Mouse (Mus musculus) stomach, embryonic 16.5 days (tissue): ENCODE measurements around the gene Ndst2. TPM values are rescaled to one million over a fixed set of nuclear protein-coding genes. Genes with fewer than 3 reads are reported as not detected.

ENCODE experiments used
- ATAC-seq: fragments of 200-750 bp; cut with Nextera tagmentation; 2 replicates; pipeline ENCODE4 v1.8.0; 2017; ENCODE audit warnings: moderate number of reproducible peaks, moderate TSS enrichment; ENCODE audit not compliant: insufficient read depth, low FRiP score
- H3K27ac ChIP-seq: fragments of 300-500 bp; sonication (generic); 2 replicates; pipeline ENCODE4 v1.5.1; 2014; ENCODE audit warnings: low read length
- H3K27me3 ChIP-seq: fragments of 300-500 bp; sonication (generic); 2 replicates; pipeline ENCODE4 v1.6.1; 2014; ENCODE audit warnings: low read length, control low read depth, mixed read lengths; ENCODE audit not compliant: control insufficient read depth, insufficient read depth
- H3K36me3 ChIP-seq: fragments of 300-500 bp; sonication (generic); 2 replicates; pipeline ENCODE4 v1.6.1; 2014; ENCODE audit warnings: low read length; ENCODE audit not compliant: control insufficient read depth, insufficient read depth
- H3K4me1 ChIP-seq: fragments of 300-500 bp; sonication (generic); 2 replicates; pipeline ENCODE4 v1.6.1; 2014; ENCODE audit warnings: low read length, control low read depth, mixed read lengths; ENCODE audit not compliant: control insufficient read depth, insufficient read depth
- H3K4me2 ChIP-seq: fragments of 300-500 bp; sonication (generic); 2 replicates; pipeline ENCODE4 v1.6.1; 2014; ENCODE audit warnings: low read depth, low read length, mixed read lengths
- H3K4me3 ChIP-seq: fragments of 300-500 bp; sonication (generic); replicated peaks from 2 replicates; pipeline ENCODE4 v1.5.1; 2014; ENCODE audit warnings: mild to moderate bottlenecking, low read length
- H3K9ac ChIP-seq: fragments of 300-500 bp; sonication (generic); 2 replicates; pipeline ENCODE4 v1.6.1; 2014; ENCODE audit warnings: low read length
- H3K9me3 ChIP-seq: fragments of 300-500 bp; sonication (generic); replicated peaks from 2 replicates; pipeline ENCODE4 v1.6.1; 2016; ENCODE audit warnings: low read length, control low read depth; ENCODE audit not compliant: control insufficient read depth
- WGBS: fragments of 180-500 bp; shearing (Covaris S2); extraction: QIAGEN DNeasy Blood & Tissue Kit; methylation state at CpG from one replicate; pipeline ENCODE4 v1.1.7; 2014; 5-methylcytosine and 5-hydroxymethylcytosine counted together
- polyA plus RNA-seq: library from polyadenylated mRNA; unstranded; fragments of >200 nt; fragmentation: Nextera tagmentation; extraction: Ambion mirVana; gene quantifications from 2 replicates; pipeline ENCODE4 v1.2.1, GENCODE M21; 2015

The Ndst2 gene
- polyA plus RNA-seq, 1 experiment from 2014 or later = 23.7 TPM

GRCm38 (mm10) chr14:20768581-20768980, 34.2 kb upstream of the Ndst2 start:
- Histone ChIP-seq H3K9me3 (no peaks in the 10 kb centered on the region), H3K9ac (no peak overlapping the region), H3K4me1 (peaks cover 4% of the 10 kb centered on the region; the same call in 1 of the 2 replicates), H3K27me3 (no peaks in the 10 kb centered on the region), H3K27ac (peak overlapping the region; percentile 74), H3K4me2 (no peak overlapping the region), H3K36me3 (peaks cover 3% of the 10 kb centered on the region; the same call in 1 of the 2 replicates), H3K4me3 (no peak overlapping the region)
- 63% methylated on average over 5 of the region's 5 CpGs for WGBS
- peak; percentile 57; the same call in 1 of the 2 replicates for ATAC-seq

GRCm38 (mm10) chr14:20767936-20768335, 33.6 kb upstream of the Ndst2 start:
- Histone ChIP-seq H3K36me3 (peaks cover 3% of the 10 kb centered on the region; the same call in 1 of the 2 replicates), H3K4me3 (no peak overlapping the region), H3K27ac (peak overlapping the region; percentile 69), H3K9me3 (no peaks in the 10 kb centered on the region), H3K9ac (no peak overlapping the region; the same call in 1 of the 2 replicates), H3K4me1 (no peaks in the 10 kb centered on the region), H3K27me3 (no peaks in the 10 kb centered on the region), H3K4me2 (no peak overlapping the region)
- no peak for ATAC-seq
- WGBS = 88% methylated on average over 7 of the region's 7 CpGs

GRCm38 (mm10) chr14:20765642-20766258, 31.4 kb upstream of the Ndst2 start:
- Histone ChIP-seq H3K27ac (peak overlapping the region; percentile 55; the same call in 1 of the 2 replicates), H3K9ac (no peak overlapping the region), H3K36me3 (peaks cover 3% of the 10 kb centered on the region; the same call in 1 of the 2 replicates), H3K27me3 (no peaks in the 10 kb centered on the region), H3K4me3 (no peak overlapping the region), H3K4me1 (no peaks in the 10 kb centered on the region), H3K4me2 (0 out of 2 replicates have a peak overlapping the region, but pooled peaks have one; percentile 1), H3K9me3 (no peaks in the 10 kb centered on the region)
- ATAC-seq = peak; percentile 84
- 27% methylated on average over 12 of the region's 12 CpGs for WGBS

GRCm38 (mm10) chr14:20764942-20765341, 30.6 kb upstream of the Ndst2 start:
- peak overlapping the region; percentile 55 for H3K27ac ChIP-seq
- ATAC-seq = no peak

GRCm38 (mm10) chr14:20758768-20759435, 24.5 kb upstream of the Ndst2 start:
- H3K9ac ChIP-seq = no peak overlapping the region
- H3K36me3 ChIP-seq = peaks cover 31% of the 10 kb centered on the region
- no peaks in the 10 kb centered on the region for H3K4me1 ChIP-seq
- WGBS = 72% methylated on average over 8 of the region's 8 CpGs
- no peak overlapping the region for H3K27ac ChIP-seq
- H3K9me3 ChIP-seq = no peaks in the 10 kb centered on the region
- no peaks in the 10 kb centered on the region for H3K27me3 ChIP-seq
- H3K4me2 ChIP-seq = no peak overlapping the region
- ATAC-seq = no peak
- H3K4me3 ChIP-seq = no peak overlapping the region

More at GRCm38 (mm10) chr14:20764942-20765341, 30.6 kb upstream of the Ndst2 start:
- H3K27me3 ChIP-seq = no peaks in the 10 kb centered on the region
- H3K4me3 ChIP-seq = no peak overlapping the region
- no peaks in the 10 kb centered on the region for H3K9me3 ChIP-seq
- WGBS = 84% methylated on average over 5 of the region's 5 CpGs
- peaks cover 10% of the 10 kb centered on the region for H3K36me3 ChIP-seq
- no peaks in the 10 kb centered on the region for H3K4me1 ChIP-seq
- H3K9ac ChIP-seq = no peak overlapping the region
- no peak overlapping the region for H3K4me2 ChIP-seq

- Histone ChIP-seq H3K27ac (no peak overlapping the region), H3K9ac (no peak overlapping the region), H3K36me3 (peaks cover 31% of the 10 kb centered on the region), H3K4me3 (no peak overlapping the region), H3K27me3 (no peaks in the 10 kb centered on the region), H3K4me1 (no peaks in the 10 kb centered on the region), H3K4me2 (no peak overlapping the region), H3K9me3 (no peaks in the 10 kb centered on the region)
- whole genome bisulfite sequencing = 91% methylated on average over 22 of the region's 22 CpGs
- no peak for ATAC-seq
Observed at GRCm38 (mm10) chr14:20757370-20757907, 23.1 kb upstream of the Ndst2 start.

GRCm38 (mm10) chr14:20753792-20754191, 19.4 kb upstream of the Ndst2 start:
- WGBS = 69% methylated on average over 3 of the region's 3 CpGs
- Histone ChIP-seq H3K36me3 (peaks cover 17% of the 10 kb centered on the region), H3K27ac (no peak overlapping the region)

GRCm38 (mm10) chr14:20750503-20750902, 16.1 kb upstream of the Ndst2 start:
- H3K9me3 ChIP-seq = no peaks in the 10 kb centered on the region
- H3K27me3 ChIP-seq = no peaks in the 10 kb centered on the region
- no peak overlapping the region for H3K4me3 ChIP-seq
- no peak overlapping the region for H3K9ac ChIP-seq
- H3K4me1 ChIP-seq = no peaks in the 10 kb centered on the region
- H3K4me2 ChIP-seq = no peak overlapping the region
- ATAC-seq = no peak
- 0 out of 2 replicates have a peak overlapping the region, but pooled peaks have one; percentile 3 for H3K27ac ChIP-seq
- 0 out of 2 replicates have a peak, but pooled peaks cover 10% of the 10 kb centered on the region for H3K36me3 ChIP-seq
- 76% methylated on average over 5 of the region's 5 CpGs for whole genome bisulfite sequencing

More at GRCm38 (mm10) chr14:20753792-20754191, 19.4 kb upstream of the Ndst2 start:
- Histone ChIP-seq H3K27me3 (no peaks in the 10 kb centered on the region), H3K9me3 (no peaks in the 10 kb centered on the region), H3K4me2 (no peak overlapping the region), H3K4me3 (no peak overlapping the region), H3K4me1 (no peaks in the 10 kb centered on the region), H3K9ac (no peak overlapping the region)
- no peak for ATAC-seq

- WGBS = 84% methylated on average over 4 of the region's 4 CpGs
- Histone ChIP-seq H3K4me2 (no peak overlapping the region), H3K27me3 (no peaks in the 10 kb centered on the region), H3K9me3 (no peaks in the 10 kb centered on the region), H3K4me1 (no peaks in the 10 kb centered on the region), H3K9ac (no peak overlapping the region), H3K4me3 (no peak overlapping the region), H3K27ac (no peak overlapping the region), H3K36me3 (0 out of 2 replicates have a peak, but pooled peaks cover 3% of the 10 kb centered on the region)
- ATAC-seq = no peak
Observed at GRCm38 (mm10) chr14:20749494-20750051, 15.2 kb upstream of the Ndst2 start.
